Mouse (Mus musculus) limb, embryonic 13.5 days (tissue): ENCODE measurements around the gene Nectin4. TPM values are rescaled to one million over a fixed set of nuclear protein-coding genes. Genes with fewer than 3 reads are reported as not detected.

Source experiments
- ATAC-seq: fragments of 200-750 bp; cut with Nextera tagmentation; 2 replicates; pipeline ENCODE4 v1.8.0; 2017; ENCODE audit warnings: low read depth, moderate number of reproducible peaks, moderate TSS enrichment; ENCODE audit not compliant: low FRiP score
- H3K27ac ChIP-seq: fragments of 300-500 bp; sonication (generic); 2 replicates; pipeline ENCODE4 v1.5.1; 2015; ENCODE audit warnings: inconsistent platforms, mild to moderate bottlenecking, moderate library complexity
- H3K27me3 ChIP-seq: fragments of 300-500 bp; sonication (generic); 2 replicates; pipeline ENCODE4 v1.6.1; 2015; ENCODE audit warnings: mild to moderate bottlenecking, inconsistent platforms
- H3K36me3 ChIP-seq: fragments of 300-500 bp; sonication (generic); 2 replicates; pipeline ENCODE4 v1.6.1; 2015; ENCODE audit warnings: inconsistent platforms, mild to moderate bottlenecking, moderate library complexity
- H3K4me1 ChIP-seq: fragments of 300-500 bp; sonication (generic); 2 replicates; pipeline ENCODE4 v1.6.1; 2015; ENCODE audit warnings: inconsistent platforms
- H3K4me2 ChIP-seq: fragments of 300-500 bp; sonication (generic); replicated peaks from 2 replicates; pipeline ENCODE4 v1.6.1; 2015; ENCODE audit warnings: inconsistent platforms, mild to moderate bottlenecking, moderate library complexity
- H3K4me3 ChIP-seq: fragments of 300-500 bp; sonication (generic); 2 replicates; pipeline ENCODE4 v1.5.1; 2015; ENCODE audit warnings: moderate library complexity, mild to moderate bottlenecking, inconsistent platforms
- H3K9ac ChIP-seq: fragments of 300-500 bp; sonication (generic); 2 replicates; pipeline ENCODE4 v1.6.1; 2015; ENCODE audit warnings: mild to moderate bottlenecking, inconsistent platforms
- H3K9me3 ChIP-seq: fragments of 300-500 bp; sonication (generic); 2 replicates; pipeline ENCODE4 v1.6.1; 2016; ENCODE audit warnings: inconsistent platforms
- WGBS: fragments of 180-500 bp; shearing (Covaris S2); methylation state at CpG from one replicate; pipeline ENCODE4 v1.1.7; 2015; 5-methylcytosine and 5-hydroxymethylcytosine counted together
- polyA plus RNA-seq: library from polyadenylated mRNA; unstranded; fragments of >200 nt; fragmentation: Nextera tagmentation; extraction: Ambion mirVana; gene quantifications from 2 replicates; pipeline ENCODE4 v1.2.1, GENCODE M21; 2015

Nectin4 gene
- polyA plus RNA-seq, 1 experiment from 2014 or later, result 13.7 TPM

DNA sequence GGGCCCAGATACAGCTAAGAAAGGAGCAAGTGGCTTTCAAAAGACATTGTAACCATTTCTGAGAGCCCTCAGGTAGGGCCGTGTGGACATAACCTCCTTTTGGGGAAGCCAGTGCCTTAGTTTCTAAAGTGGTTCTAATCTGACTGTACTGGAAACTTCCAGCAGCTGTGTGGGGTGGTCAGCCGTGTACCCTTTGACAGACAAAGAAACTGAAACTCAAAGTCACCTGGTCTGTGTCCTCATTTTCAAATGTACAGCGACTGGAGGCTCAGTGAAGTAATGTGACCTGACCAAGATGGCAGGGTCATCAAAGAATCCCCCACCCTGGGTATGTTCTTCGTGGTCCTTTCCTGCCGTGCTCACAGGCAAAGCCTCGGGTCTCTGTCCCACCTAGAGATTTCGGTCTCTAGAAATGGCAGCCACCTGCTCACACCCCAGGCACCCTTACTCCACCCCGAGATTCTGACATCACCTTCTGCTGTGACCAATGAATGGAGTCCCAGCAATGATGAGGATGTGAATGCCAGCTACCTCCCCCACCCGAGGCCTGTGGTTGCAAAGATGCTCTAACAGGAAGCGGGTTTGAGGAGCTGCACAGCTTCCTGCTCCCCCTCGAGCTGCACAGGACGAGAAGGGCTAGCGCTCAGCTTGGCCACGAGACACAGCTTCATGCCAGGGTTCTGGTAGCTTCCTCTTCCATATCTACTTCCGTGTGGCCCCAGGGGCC is 18.6 kb downstream of the Nectin4 start, which contains the start of gene Arhgap30:
Arhgap30 (plus strand) TSS at position 579 of the 727 bp plus-strand sequence.
- Histone ChIP-seq H3K4me2 (no peak within 1 kb of the TSS), H3K27ac (no peak within 1 kb of the TSS), H3K27me3 (peaks cover 8% of the 10 kb centered on the region), H3K9ac (no peak within 1 kb of the TSS), H3K4me1 (peaks cover 12% of the 10 kb centered on the region), H3K36me3 (no peaks in the 10 kb centered on the region), H3K9me3 (no peaks in the 10 kb centered on the region), H3K4me3 (no peak within 1 kb of the TSS)
- ATAC-seq, result no peak
- 78% methylated on average over 15 of the region's 15 CpGs for WGBS

DNA sequence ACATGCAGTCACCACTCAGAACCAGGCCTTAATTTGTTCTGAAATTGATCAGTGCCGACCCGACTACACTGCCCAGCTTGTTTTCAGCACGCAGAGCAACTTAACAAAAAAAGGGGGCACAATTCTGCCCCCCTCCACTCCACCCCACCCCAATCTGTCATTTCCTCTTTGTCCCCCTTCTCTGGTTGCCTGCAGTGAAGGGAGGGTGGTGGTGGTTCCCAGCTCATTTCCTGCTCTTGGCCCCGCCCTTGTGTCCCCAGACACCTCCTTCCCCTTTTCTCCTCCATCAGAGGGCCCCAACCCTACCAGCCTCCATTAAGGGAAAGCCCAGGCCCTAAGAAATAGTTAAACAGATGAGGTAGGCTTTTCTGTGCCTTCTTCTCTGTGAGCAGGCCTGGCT is 20.2 kb downstream of the Nectin4 start:
- H3K4me2 ChIP-seq, result no peak overlapping the region
- H3K27me3 ChIP-seq, result no peaks in the 10 kb centered on the region
- H3K27ac ChIP-seq, result no peak overlapping the region
- H3K4me1 ChIP-seq, result peaks cover 12% of the 10 kb centered on the region
- H3K9ac ChIP-seq, result no peak overlapping the region
- ATAC-seq, result no peak
- no peaks in the 10 kb centered on the region for H3K9me3 ChIP-seq
- no peaks in the 10 kb centered on the region for H3K36me3 ChIP-seq
- WGBS, result 62% methylated on average over 4 of the region's 4 CpGs
- no peak overlapping the region for H3K4me3 ChIP-seq

DNA sequence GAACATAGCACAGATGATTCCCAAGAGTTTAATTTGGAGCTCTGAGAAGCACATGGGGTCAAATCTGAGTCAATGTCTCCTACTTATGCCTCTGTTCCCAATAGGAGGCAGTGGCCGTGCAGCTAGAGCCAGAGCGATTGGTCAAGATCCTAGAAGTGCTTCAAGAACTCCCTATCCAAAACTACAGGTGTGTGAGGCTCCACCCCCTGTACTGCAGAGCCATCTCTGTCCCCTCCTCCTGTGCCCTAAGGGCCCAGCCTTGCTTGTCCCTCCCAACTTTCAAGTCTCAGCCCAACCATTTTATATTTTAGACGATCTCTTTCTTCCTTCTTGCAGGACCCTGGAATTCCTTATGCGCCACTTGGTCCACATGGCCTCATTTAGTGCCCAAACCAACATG is 31.9 kb downstream of the Nectin4 start:
- H3K27ac ChIP-seq, result no peak overlapping the region
- no peaks in the 10 kb centered on the region for H3K4me1 ChIP-seq
- no peak overlapping the region for H3K4me3 ChIP-seq
- no peaks in the 10 kb centered on the region for H3K36me3 ChIP-seq
- no peak overlapping the region for H3K4me2 ChIP-seq
- H3K9me3 ChIP-seq, result no peaks in the 10 kb centered on the region
- 69% methylated on average over 4 of the region's 4 CpGs for WGBS
- ATAC-seq, result no peak
- H3K9ac ChIP-seq, result no peak overlapping the region
- no peaks in the 10 kb centered on the region for H3K27me3 ChIP-seq

GRCm38 (mm10) chr1:171402991-171403390 is 33.1 kb downstream of the Nectin4 start:
- H3K27me3 ChIP-seq, result peaks cover 4% of the 10 kb centered on the region; the same call in 1 of the 2 replicates
- no peak overlapping the region for H3K9ac ChIP-seq
- H3K4me1 ChIP-seq, result no peaks in the 10 kb centered on the region
- H3K36me3 ChIP-seq, result no peaks in the 10 kb centered on the region
- no peak for ATAC-seq
- H3K27ac ChIP-seq, result no peak overlapping the region
- no peaks in the 10 kb centered on the region for H3K9me3 ChIP-seq
- 72% methylated on average over 9 of the region's 9 CpGs for WGBS
- H3K4me2 ChIP-seq, result no peak overlapping the region
- no peak overlapping the region for H3K4me3 ChIP-seq

GRCm38 (mm10) chr1:171407263-171407662 is 37.4 kb downstream of the Nectin4 start:
- Histone ChIP-seq H3K36me3 (no peaks in the 10 kb centered on the region), H3K27ac (no peak overlapping the region), H3K4me2 (no peak overlapping the region), H3K4me1 (no peaks in the 10 kb centered on the region), H3K27me3 (peaks cover 15% of the 10 kb centered on the region; the same call in 1 of the 2 replicates), H3K9me3 (no peaks in the 10 kb centered on the region), H3K4me3 (no peak overlapping the region), H3K9ac (no peak overlapping the region)
- WGBS, result 80% methylated on average over 4 of the region's 5 CpGs
- no peak for ATAC-seq

GRCm38 (mm10) chr1:171410231-171410630 is 40.3 kb downstream of the Nectin4 start:
- no peak for ATAC-seq
- peaks cover 2% of the 10 kb centered on the region for H3K36me3 ChIP-seq
- 90% methylated on average over 1 of the region's 1 CpGs for WGBS
- H3K9me3 ChIP-seq, result no peaks in the 10 kb centered on the region
- H3K27me3 ChIP-seq, result peaks cover 15% of the 10 kb centered on the region; the same call in 1 of the 2 replicates
- no peak overlapping the region for H3K4me2 ChIP-seq
- H3K4me1 ChIP-seq, result peaks cover 14% of the 10 kb centered on the region
- H3K4me3 ChIP-seq, result no peak overlapping the region
- H3K27ac ChIP-seq, result no peak overlapping the region
- H3K9ac ChIP-seq, result no peak overlapping the region

- Histone ChIP-seq H3K36me3 (peaks cover 10% of the 10 kb centered on the region), H3K9me3 (no peaks in the 10 kb centered on the region), H3K9ac (peak within 1 kb of the TSS; percentile 93), H3K4me2 (peak within 1 kb of the TSS; percentile 75), H3K4me1 (peaks cover 14% of the 10 kb centered on the region), H3K27ac (peak within 1 kb of the TSS; percentile 88), H3K27me3 (peaks cover 15% of the 10 kb centered on the region; the same call in 1 of the 2 replicates), H3K4me3 (peak within 1 kb of the TSS; percentile 94)
- WGBS, result under 1% methylated on average over 36 of the region's 36 CpGs
- peak; percentile 96 for ATAC-seq
Observed at GRCm38 (mm10) chr1:171410947-171411484, 41.1 kb downstream of the Nectin4 start, which contains the start of gene Usf1. Usf1 (plus strand) TSS chr1:171411313.

GRCm38 (mm10) chr1:171411492-171411941 is 41.6 kb downstream of the Nectin4 start:
- peaks cover 15% of the 10 kb centered on the region; the same call in 1 of the 2 replicates for H3K27me3 ChIP-seq
- peak overlapping the region; percentile 75 for H3K4me2 ChIP-seq
- peaks cover 14% of the 10 kb centered on the region for H3K4me1 ChIP-seq
- WGBS, result under 1% methylated on average over 38 of the region's 39 CpGs
- ATAC-seq, result peak; percentile 79
- H3K4me3 ChIP-seq, result peak overlapping the region; percentile 94
- peak overlapping the region; percentile 88 for H3K27ac ChIP-seq
- H3K9ac ChIP-seq, result peak overlapping the region; percentile 93
- no peaks in the 10 kb centered on the region for H3K9me3 ChIP-seq
- H3K36me3 ChIP-seq, result peaks cover 15% of the 10 kb centered on the region

- Histone ChIP-seq H3K27ac (peak overlapping the region; percentile 88), H3K4me1 (peaks cover 14% of the 10 kb centered on the region), H3K4me2 (peak overlapping the region; percentile 75), H3K27me3 (peaks cover 15% of the 10 kb centered on the region; the same call in 1 of the 2 replicates), H3K4me3 (peak overlapping the region; percentile 94), H3K9ac (peak overlapping the region; percentile 93), H3K36me3 (peaks cover 20% of the 10 kb centered on the region), H3K9me3 (no peaks in the 10 kb centered on the region)
- 2% methylated on average over 20 of the region's 20 CpGs for WGBS
- ATAC-seq, result 0 out of 2 replicates have a peak, but pooled peaks have one; percentile 26
Observed at GRCm38 (mm10) chr1:171412001-171412441, 42.1 kb downstream of the Nectin4 start.

DNA sequence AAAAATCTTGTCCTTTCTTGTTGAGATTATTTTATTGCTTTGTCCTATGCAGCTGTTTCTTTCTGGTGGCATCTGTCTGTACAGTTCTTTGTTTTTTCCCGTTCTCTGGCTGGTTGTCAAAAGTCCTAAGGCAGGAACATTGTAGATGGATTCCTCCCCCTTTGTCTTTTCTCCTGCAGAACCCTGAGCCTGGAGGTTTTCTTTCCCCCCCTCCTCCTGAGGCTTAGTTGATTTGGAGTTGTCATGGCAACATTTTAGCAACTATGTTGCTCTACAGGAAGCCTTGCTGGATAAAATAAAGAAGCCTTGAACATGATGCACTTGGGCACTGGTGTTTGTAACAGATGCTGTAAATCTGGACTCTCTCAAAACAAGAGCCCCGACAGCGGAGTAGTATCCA is 42.5 kb downstream of the Nectin4 start:
- Histone ChIP-seq H3K4me2 (peak overlapping the region; percentile 75), H3K4me1 (peaks cover 14% of the 10 kb centered on the region), H3K27ac (peak overlapping the region; percentile 88; the same call in 1 of the 2 replicates), H3K9ac (peak overlapping the region; percentile 93), H3K9me3 (no peaks in the 10 kb centered on the region), H3K27me3 (peaks cover 11% of the 10 kb centered on the region; the same call in 1 of the 2 replicates), H3K4me3 (peak overlapping the region; percentile 94), H3K36me3 (peaks cover 24% of the 10 kb centered on the region)
- WGBS, result 49% methylated on average over 3 of the region's 3 CpGs
- no peak for ATAC-seq

DNA sequence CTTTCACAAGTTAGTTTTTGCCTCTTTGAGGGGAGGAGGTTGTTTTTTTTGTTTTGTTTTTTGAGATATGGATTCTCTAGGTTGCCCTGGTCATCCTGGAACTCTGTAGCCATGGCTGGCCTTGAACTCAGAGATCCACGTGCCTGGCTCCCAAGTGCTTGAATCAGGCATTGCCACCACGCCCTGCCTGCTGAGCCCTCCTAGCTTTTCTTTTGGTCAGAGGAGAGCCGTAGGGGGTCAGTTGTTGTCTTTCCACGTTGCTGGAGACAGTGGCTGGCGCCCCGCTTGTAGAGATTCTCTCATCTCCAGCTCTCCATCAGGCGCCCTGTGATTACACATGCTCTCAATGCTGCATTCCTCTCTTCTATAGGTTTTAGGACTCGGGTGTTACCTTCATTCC is 43.7 kb downstream of the Nectin4 start:
- no peak for ATAC-seq
- Histone ChIP-seq H3K36me3 (peaks cover 35% of the 10 kb centered on the region), H3K4me1 (peaks cover 14% of the 10 kb centered on the region), H3K9ac (no peak overlapping the region), H3K4me2 (no peak overlapping the region), H3K9me3 (no peaks in the 10 kb centered on the region), H3K27ac (no peak overlapping the region), H3K27me3 (peaks cover 6% of the 10 kb centered on the region; the same call in 1 of the 2 replicates), H3K4me3 (no peak overlapping the region)
- 83% methylated on average over 8 of the region's 8 CpGs for WGBS

DNA sequence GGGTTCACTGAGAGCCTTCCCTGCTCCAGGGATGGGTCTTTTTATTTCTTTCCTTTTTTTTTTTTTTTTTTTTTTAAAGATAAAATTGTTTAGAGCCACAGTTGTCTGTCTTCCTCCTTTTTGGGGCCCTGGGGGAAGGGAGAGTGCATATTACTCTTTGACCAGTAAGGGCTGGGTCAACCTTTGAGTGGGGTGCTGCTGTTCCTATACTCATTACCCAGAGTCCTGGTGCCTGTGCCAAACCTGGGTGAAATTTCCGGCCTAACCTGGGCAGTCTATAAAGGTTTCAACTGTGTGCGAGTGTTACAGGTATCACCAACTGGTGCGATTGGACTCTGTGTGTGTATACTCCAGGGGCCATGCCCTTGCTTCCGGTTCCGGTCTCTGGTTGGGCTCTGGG is 48.8 kb downstream of the Nectin4 start, which contains the start of gene Tstd1:
Tstd1 (plus strand) TSS at position 213 of the 400 bp plus-strand sequence.
- Histone ChIP-seq H3K27ac (no peak within 1 kb of the TSS), H3K36me3 (peaks cover 62% of the 10 kb centered on the region), H3K9me3 (no peaks in the 10 kb centered on the region), H3K4me3 (no peak within 1 kb of the TSS), H3K27me3 (no peaks in the 10 kb centered on the region), H3K4me2 (no peak within 1 kb of the TSS), H3K9ac (no peak within 1 kb of the TSS), H3K4me1 (peaks cover under 1% of the 10 kb centered on the region; the same call in 1 of the 2 replicates)
- 91% methylated on average over 5 of the region's 5 CpGs for WGBS
- no peak for ATAC-seq
